Mouse (Mus musculus): Measurements from ENCODE around the gene Rnf220.

The Rnf220 gene

GRCm38 (mm10) chr4:117373324-117374077 is 123.4 kb downstream of the Rnf220 start:
- DNase-seq = no peak

- no peak for DNase-seq
Measured at GRCm38 (mm10) chr4:117371896-117372295, 125.0 kb downstream of the Rnf220 start.

DNA sequence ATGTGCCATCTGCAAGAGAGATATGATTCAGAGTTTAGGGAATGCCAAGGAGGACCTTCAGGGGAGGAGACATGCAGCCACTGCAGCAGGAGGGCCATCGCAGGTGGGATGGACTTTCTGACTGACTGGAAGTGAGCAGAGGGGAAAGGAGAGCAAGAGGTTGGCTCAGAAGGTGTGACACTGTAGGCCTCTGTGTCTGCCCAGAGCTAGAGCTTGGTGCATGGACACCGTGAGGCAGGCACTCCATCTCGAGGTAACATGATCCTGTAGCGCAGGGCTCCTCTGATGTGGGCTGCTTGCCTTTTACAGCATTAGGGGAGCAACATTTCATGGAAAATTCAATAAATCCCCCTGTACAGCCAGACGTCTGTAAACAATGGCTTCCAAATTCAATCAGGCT is 126.5 kb downstream of the Rnf220 start:
- DNase-seq = no peak

DNA sequence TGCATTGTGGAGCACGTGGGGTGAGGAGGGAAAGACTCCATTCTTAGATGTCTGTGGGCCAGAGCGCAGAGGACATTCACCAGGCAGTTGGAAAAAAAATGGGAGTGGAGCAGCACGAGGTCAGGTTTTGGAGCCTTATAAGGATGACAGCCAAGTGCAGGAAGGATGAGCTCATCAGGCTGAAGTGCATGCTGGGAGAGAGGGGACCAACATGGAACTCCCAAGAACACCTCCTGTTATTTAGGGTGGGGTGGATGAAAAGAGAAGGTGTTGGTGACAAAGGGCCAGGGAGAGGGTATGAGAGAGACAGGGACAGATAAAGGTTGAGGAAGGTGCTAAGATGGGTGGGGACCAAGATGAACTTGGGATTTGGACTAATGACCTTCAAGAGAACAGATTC is 127.3 kb downstream of the Rnf220 start:
- DNase-seq = no peak

DNA sequence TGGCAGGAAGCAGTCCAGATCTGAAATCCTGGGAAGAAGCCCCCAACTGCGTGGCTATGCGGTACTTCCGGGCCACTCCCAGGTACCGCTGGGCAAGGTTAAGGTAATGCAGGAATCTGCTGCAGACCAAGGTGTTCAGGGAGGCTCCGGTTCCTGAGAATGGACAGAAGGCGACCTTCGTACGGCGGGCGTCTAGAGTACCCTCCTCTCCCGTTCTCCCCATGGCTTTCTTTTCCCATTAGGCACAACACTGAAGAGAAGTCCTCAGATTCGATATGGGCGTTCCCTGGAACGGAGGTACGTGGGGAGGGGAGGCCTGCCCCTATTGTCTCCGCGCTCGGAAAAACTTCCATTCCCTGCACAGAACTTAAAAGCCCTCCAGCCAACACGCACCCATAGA is 129.5 kb downstream of the Rnf220 start:
- DNase-seq = no peak

- no peak for DNase-seq
Measured at GRCm38 (mm10) chr4:117362085-117362484, 134.8 kb downstream of the Rnf220 start.

DNA sequence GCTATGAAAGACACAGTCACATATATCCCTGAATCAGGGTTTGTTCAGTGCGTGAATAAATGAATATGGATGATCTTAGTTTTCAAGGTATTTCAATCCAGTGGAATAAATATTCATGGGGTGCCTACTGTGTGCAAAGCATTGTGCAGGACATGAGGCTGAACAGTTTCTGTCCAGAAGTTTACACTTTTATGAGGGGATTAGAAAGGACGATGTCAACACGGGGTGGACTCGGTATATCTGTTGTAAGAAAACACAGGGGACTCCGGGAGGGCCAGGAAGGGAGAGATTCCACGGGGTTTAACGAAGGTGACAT is 135.3 kb downstream of the Rnf220 start:
- no peak for DNase-seq

GRCm38 (mm10) chr4:117360713-117361557 is 135.9 kb downstream of the Rnf220 start:
- no peak for DNase-seq

DNA sequence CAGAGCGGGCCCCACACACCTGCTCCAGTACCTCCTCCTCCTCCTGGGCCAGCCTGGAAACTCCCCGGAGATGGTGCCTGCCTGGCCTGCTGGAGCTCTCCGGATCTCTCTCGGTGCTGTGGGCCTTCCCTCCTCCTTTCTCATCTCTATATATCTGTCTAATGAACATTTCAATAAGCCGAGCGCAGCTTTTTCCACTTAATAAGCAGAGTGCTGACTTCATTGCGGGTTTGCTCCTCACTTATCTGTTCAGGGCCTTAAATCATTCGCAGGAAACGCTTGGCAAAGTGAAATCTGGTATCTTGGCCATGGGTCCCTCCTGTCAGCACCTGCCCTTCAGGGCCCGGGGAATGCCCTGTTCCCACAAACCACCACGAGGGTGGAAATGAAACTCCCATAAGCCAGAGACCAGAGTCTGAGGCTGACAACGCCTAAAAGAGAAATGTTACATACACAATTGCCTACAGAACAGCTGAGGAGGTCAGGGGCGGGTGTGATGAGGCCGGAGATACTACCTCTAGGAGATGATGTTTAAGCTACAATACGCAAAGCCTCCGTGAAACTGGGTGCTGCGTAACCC is 137.0 kb downstream of the Rnf220 start:
- no peak for DNase-seq

GRCm38 (mm10) chr4:117357917-117358316 is 138.9 kb downstream of the Rnf220 start:
- no peak for DNase-seq

- DNase-seq = no peak
Measured at GRCm38 (mm10) chr4:117357104-117357503, 139.7 kb downstream of the Rnf220 start.

DNA sequence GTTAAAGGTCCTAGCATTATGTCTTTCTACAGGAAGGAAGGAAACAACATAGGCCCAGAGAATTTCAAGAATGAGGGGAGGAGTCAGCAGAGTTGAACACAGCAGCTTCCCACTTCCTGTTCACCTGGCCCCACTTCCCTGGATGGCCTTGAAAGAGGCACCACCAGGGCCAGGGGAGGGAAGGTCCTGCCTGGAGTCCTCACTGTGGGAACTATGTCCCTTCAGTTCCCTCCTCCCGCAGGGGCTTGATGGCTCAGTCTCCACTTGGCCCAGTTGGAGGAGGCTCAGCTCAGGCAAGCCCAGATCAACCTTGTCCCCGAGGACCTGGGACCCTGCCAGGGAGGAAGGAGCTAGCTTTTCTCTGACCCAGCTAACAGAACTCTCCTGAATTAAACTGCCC is 140.6 kb downstream of the Rnf220 start:
- no peak for DNase-seq

- DNase-seq = no peak
Measured at GRCm38 (mm10) chr4:117354651-117355050, 142.2 kb downstream of the Rnf220 start.

- DNase-seq = no peak
Measured at GRCm38 (mm10) chr4:117352957-117353356, 143.9 kb downstream of the Rnf220 start.

DNA sequence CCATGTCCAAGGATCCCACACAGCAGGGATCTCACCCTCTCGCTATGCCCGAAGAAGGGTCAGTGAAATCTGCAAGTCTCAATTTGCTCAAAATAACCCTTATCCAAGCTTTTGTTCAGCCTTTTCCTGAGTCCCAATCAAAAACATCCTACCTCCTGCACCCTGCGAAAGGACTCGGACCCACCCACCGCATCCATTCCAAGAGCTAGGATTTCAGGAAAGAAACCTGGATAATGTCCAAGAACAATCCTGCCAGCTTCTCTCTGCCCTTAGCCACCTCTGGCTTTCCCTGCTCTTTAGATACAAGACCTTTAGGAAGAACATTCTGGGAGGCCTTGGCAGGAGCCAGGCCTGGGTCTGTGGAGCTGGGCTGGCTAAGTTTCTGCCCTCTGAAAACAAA is 144.8 kb downstream of the Rnf220 start:
- no peak for DNase-seq

DNA sequence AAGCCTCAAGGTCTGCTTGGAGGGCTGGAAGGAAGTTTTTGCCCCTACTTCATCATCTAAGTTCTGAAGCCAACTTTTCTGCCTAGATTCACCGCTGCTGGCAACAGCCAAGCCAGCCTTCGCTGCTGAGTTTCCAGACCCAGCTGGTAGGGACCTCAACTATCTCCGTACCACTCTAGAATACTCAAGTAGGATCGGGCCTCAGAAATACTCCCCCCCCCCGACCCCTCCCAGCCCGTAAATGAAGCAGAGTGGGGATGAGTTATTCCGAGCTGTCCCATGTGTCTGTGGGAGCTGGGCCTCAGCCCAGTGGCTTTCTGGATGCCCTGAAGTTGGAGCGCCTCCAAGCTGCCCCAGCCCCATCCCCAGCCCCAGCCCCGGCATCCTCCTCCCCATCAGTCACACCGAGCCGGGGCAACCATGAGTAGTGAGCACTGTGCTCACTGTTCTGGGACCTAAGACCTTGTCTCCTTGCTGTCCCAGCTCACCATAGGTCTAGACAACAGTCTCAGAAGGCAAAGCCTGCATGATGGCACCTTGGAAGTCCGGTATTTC is 146.6 kb downstream of the Rnf220 start:
- no peak for DNase-seq

DNA sequence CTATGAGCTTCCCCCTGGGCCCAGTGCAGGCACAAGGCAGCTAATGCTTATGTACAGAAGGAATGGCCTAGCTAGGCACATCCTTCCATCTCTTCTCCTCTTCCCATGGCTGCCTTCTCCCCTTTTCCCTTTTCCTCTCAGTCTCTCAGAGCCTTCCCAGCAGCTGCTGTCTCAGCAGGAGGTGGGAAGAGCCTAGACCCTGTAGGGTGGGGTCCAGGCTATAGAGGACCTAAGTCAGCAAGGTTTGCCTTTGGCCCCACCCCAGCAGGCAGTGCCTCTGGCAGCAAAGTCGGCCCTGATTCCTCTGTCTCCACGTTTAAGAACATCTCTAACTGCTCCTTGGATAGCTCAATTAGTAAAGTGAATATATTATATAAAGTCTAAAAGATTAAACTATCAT is 147.5 kb downstream of the Rnf220 start:
- no peak for DNase-seq

GRCm38 (mm10) chr4:117346025-117346424 is 150.8 kb downstream of the Rnf220 start:
- peak; percentile 8 for DNase-seq

- DNase-seq = no peak
Measured at GRCm38 (mm10) chr4:117343385-117343784, 153.5 kb downstream of the Rnf220 start.

GRCm38 (mm10) chr4:117342751-117343150 is 154.1 kb downstream of the Rnf220 start:
- no peak for DNase-seq

DNA sequence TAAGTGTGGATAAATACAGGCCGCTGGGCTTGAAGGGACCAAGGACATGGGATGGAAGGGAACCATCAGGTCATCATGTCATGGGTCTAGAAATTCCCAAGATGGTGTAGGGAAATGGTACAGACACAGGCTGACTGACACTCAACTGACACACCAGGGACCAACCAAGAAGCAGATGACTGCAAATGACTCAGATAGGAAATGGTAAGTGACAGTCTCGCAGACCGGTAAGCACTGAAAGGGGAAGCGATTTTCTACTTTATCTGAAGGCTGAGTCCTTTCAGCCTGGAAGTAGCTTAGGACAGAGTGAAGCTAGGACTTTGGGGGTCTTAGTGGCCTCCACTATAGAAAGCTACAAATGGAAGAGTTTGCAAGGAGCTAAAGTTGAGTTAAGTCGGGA is 155.6 kb downstream of the Rnf220 start:
- DNase-seq = no peak

DNA sequence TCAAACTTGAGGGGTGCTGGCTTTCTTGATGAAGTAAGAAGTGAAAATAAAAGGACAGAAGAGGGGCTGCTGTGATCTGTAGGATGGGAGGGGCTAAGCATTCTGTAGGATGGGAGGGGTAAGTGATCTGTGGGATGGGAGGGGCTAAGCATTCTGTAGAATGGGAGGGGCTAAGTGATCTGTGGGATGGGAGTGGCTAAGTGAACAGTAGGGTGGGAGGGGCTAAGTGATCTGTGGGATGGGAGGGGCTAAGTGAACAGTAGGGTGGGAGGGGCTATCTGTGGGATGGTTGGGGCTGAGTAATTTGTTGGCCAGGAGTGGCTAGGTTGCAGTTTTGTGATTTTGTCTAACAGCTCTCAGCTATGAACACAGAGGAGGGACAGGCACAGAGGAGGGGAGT is 157.1 kb downstream of the Rnf220 start:
- no peak for DNase-seq

DNA sequence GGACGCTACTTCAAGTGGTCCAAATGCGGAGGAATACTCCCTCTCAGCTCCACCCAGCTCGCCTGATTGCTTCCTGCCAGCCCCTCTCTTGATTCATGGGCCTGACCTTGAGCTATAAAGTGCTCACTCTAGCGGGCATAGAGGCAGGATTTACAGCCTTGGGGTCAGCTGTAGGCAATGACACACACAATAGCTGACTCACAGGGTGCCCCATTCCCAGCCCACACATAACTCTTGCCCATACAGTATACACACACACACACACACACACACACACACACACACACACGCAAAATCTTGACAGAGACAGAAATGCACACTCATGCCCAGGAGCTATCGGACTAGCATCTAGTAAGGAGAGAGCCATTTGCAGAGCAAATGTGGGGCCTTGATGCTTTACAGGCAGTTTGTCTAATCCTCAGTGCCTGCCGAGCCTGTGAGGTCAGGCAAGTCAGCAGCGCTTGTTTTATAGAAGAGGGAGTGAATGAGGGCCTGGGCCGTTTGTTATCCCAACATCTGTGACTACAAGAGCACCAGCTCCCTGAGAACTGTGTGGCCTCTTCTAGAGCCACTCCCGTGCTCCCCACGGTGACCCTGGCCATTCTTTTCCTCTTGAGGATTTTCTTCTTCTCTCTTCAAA is 165.9 kb downstream of the Rnf220 start:
- no peak for DNase-seq

All from cerebellum, adult 8-10 months (tissue).